Mouse (Mus musculus): ENCODE results near the gene Cfap100.

The Cfap100 gene

GRCm38 (mm10) chr6:90428380-90428974, at the start of gene Cfap100:
Cfap100 (minus strand) TSS chr6:90428797.
- DNase-seq (ENCODE audit: low spot score in 2 of 2) = peak; percentile 63 to 81

- peak in 1 of 2 experiments; percentile 62 for DNase-seq (ENCODE audit: low spot score in 2 of 2)
Measured at GRCm38 (mm10) chr6:90476941-90477518, 48.4 kb upstream of the Cfap100 start.

GRCm38 (mm10) chr6:90475854-90476212, 47.2 kb upstream of the Cfap100 start:
- DNase-seq (ENCODE audit: low spot score in 2 of 2) = no peak

GRCm38 (mm10) chr6:90475176-90475853, 46.7 kb upstream of the Cfap100 start:
- no peak for DNase-seq (ENCODE audit: low spot score in 2 of 2)

- no peak for DNase-seq (ENCODE audit: low spot score in 2 of 2)
Measured at GRCm38 (mm10) chr6:90474361-90474750, 45.8 kb upstream of the Cfap100 start.

- no peak for DNase-seq (ENCODE audit: low spot score in 2 of 2)
Measured at GRCm38 (mm10) chr6:90473630-90474360, 45.2 kb upstream of the Cfap100 start.

GRCm38 (mm10) chr6:90472697-90473096, 44.1 kb upstream of the Cfap100 start:
- DNase-seq (ENCODE audit: low spot score in 2 of 2) = no peak

- DNase-seq (ENCODE audit: low spot score in 2 of 2) = no peak
Measured at GRCm38 (mm10) chr6:90472079-90472478, 43.5 kb upstream of the Cfap100 start.

- DNase-seq (ENCODE audit: low spot score in 2 of 2) = peak in 1 of 2 experiments; percentile 46
Measured at GRCm38 (mm10) chr6:90470947-90471541, 42.4 kb upstream of the Cfap100 start.

- no peak for DNase-seq (ENCODE audit: low spot score in 2 of 2)
Measured at GRCm38 (mm10) chr6:90470255-90470654, 41.7 kb upstream of the Cfap100 start.

GRCm38 (mm10) chr6:90469041-90469440, 40.4 kb upstream of the Cfap100 start:
- DNase-seq (ENCODE audit: low spot score in 2 of 2) = no peak

GRCm38 (mm10) chr6:90468216-90468615, 39.6 kb upstream of the Cfap100 start:
- no peak for DNase-seq (ENCODE audit: low spot score in 2 of 2)

- DNase-seq (ENCODE audit: low spot score in 2 of 2) = no peak
Measured at GRCm38 (mm10) chr6:90466847-90467410, 38.3 kb upstream of the Cfap100 start.

- DNase-seq (ENCODE audit: low spot score in 2 of 2) = no peak
Measured at GRCm38 (mm10) chr6:90466079-90466478, 37.5 kb upstream of the Cfap100 start.

- DNase-seq (ENCODE audit: low spot score in 2 of 2) = no peak
Measured at GRCm38 (mm10) chr6:90465028-90465640, 36.5 kb upstream of the Cfap100 start.

- no peak for DNase-seq (ENCODE audit: low spot score in 2 of 2)
Measured at GRCm38 (mm10) chr6:90463890-90464421, 35.4 kb upstream of the Cfap100 start.

- peak; percentile 54 to 65 for DNase-seq (ENCODE audit: low spot score in 2 of 2)
Measured at GRCm38 (mm10) chr6:90463228-90463862, 34.7 kb upstream of the Cfap100 start.

GRCm38 (mm10) chr6:90462841-90463227, 34.2 kb upstream of the Cfap100 start:
- DNase-seq (ENCODE audit: low spot score in 2 of 2) = no peak

- peak; percentile 48 to 71 for DNase-seq (ENCODE audit: low spot score in 2 of 2)
Measured at GRCm38 (mm10) chr6:90462181-90462706, 33.6 kb upstream of the Cfap100 start, which contains the start of gene Klf15. Klf15 (plus strand) TSS chr6:90462576.

- DNase-seq (ENCODE audit: low spot score in 2 of 2) = no peak
Measured at GRCm38 (mm10) chr6:90461771-90462170, 33.2 kb upstream of the Cfap100 start.

All from cerebellum, postnatal 4 days (tissue).